Mouse (Mus musculus) cerebellum, adult 9-11 months (tissue): ENCODE data around the gene Cxadr.
A peak's percentile ranks its signal among the peaks of the same experiment; 100 is the strongest.
"Not testable (repeated sequence)": the region's sequence is repeated elsewhere in the genome, so short reads cannot be mapped to it uniquely, and the experiment has no call there.

Source experiments
- DNase-seq: peaks from one replicate; pipeline ENCODE4 v3.0.0; 2022

Gene Cxadr

GRCm38 (mm10) chr16:78307476-78308192 lies 6.3 kb downstream of the Cxadr start:
- no peak for DNase-seq

GRCm38 (mm10) chr16:78309258-78309657 lies 8.0 kb downstream of the Cxadr start:
- no peak for DNase-seq

GRCm38 (mm10) chr16:78313135-78313887 lies 12.0 kb downstream of the Cxadr start:
- DNase-seq, result no peak

- DNase-seq, result no peak
Measured at GRCm38 (mm10) chr16:78314026-78314425, 12.7 kb downstream of the Cxadr start.

DNA sequence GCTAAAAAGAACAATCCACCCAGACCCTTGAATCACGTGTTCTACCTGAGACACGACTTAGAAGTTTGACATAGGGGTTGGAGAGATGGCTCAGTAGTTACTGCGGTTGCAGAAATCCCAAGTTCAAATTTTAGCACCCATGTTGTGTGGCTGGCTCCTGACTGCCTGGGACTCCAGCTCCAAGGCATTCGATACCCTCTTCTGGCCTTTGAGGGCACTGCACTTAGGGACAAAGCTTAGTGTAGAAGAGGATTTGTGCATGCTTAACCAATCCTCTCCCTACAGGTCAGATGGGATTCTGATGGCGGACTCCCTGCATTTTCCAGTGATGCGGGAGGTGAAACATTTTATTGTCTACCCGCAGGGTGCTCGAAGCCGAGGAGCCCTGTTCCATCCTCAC lies 15.6 kb downstream of the Cxadr start:
- peak; percentile 25 for DNase-seq

GRCm38 (mm10) chr16:78317960-78318359 lies 16.7 kb downstream of the Cxadr start:
- no peak for DNase-seq

DNA sequence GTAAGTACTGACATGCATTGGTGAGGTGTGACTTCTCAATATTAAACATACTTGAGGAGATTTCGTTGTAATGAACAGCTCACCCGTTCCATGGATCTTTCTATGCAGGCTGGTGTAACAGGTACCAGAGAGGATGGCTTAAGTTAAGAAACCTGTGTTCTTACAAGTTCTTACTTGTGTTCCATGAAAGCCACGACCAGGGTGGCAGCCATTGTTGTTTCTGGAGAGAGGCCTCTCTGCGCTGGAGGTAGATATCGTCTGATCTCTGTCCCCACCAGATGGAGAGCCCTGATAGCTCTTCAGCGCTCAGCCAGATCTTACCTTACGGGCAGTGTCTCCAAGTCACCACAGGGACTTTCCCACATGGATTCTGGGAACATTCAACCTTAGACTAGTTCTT lies 18.4 kb downstream of the Cxadr start:
- DNase-seq, result no peak

DNA sequence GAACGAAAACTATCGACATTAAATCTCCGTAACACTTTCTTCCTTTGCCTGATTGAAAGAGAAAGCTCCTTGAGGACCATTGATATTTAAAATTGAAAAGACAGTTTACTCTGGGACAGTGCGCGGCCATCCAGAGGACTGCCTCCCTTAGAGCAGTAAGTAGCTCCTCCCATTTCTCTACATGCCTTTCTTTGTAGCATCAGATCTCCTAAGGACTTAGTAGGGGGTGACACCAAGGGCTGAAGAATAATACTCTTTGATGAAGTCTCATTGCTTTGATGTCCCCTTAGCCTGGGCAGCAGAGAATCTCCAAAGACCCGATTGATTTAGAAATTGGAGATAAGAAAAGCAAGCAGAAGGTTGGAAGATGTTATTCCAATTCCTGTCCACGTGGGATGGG lies 20.3 kb downstream of the Cxadr start:
- no peak for DNase-seq

GRCm38 (mm10) chr16:78322140-78322539 lies 20.9 kb downstream of the Cxadr start:
- DNase-seq, result no peak

DNA sequence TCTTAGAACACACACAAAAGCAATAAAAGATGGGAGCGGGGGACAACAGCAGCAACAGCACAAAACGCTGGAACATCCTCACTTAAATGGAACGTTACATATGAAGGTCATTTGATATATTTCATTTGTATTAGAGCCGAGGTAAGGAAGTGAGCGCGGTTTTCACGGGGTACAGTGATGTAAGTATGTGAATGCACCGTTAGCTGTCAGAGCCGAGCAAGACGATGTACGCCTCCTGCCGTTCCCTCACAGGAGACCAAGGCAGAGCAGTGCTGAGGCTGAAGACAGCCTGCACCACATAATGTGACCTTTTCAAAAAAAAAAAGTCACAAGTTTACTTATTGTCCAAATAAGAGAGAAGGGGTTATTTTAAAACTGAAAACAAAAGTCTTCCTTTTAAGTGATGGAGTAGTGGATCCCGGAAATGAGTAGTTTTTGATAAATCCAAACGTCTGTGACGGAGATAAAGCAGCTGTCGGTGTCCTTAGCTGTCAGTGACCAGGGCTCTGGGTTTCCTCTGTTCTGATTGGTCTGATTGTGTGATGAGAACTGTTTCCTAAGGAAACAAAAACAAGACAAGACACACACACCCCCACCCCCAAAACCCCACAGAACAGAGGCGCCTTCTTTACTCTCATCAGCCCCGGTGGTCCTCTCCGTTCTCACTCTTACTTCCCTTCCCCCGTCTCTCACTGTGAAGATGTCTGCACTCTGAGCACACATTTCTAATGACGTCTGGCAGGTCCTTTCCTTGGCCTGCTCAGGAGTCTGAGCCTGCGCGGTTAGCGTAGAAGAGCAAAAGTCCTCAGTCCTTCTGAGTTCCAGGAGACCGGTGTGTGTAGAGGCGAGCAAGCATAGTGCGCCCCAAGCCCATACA lies 24.9 kb downstream of the Cxadr start:
- DNase-seq, result no peak

- DNase-seq, result no peak
Measured at GRCm38 (mm10) chr16:78327562-78327961, 26.3 kb downstream of the Cxadr start.

DNA sequence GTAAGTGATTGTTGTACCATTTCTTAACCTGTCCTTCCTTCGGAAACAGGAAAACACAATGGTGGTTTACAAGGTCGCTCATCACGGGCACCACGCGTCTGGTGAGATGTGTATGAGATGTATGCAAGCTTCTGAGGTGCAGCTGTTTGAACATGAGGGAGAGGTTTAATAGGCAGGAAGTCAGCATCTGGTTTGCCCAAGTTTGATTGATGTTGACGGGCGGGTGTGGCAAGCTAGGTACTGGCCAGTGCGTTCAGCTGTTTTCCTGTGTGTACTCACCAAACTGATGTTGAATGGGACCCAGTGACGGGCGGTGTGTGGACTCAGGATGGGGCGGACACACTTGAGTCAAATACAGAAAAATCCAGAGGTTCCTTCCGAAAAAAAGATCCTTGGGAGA lies 26.7 kb downstream of the Cxadr start:
- DNase-seq, result no peak

GRCm38 (mm10) chr16:78337226-78337625 lies 35.9 kb downstream of the Cxadr start:
- DNase-seq, result no peak

GRCm38 (mm10) chr16:78341356-78341755 lies 40.1 kb downstream of the Cxadr start:
- DNase-seq, result no peak

DNA sequence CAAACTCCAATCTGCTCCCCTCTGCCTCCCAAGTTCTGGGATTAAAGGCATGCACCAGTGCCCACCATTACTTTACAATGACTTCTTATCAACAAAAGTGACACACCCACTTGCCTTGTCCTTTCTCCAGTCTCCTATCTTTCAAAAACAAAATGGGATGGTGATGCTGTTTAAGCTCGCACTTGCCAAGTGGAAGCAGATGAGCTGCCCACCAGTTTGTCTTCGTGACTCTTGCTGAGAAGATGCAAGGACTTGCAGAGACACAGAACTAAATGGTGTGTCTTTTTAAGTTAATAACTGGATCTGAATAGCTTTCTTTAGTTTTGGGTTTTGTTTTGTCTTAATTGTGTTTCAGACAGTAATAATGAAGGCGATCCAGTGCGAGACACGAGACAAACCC lies 41.5 kb downstream of the Cxadr start:
- DNase-seq, result no peak

DNA sequence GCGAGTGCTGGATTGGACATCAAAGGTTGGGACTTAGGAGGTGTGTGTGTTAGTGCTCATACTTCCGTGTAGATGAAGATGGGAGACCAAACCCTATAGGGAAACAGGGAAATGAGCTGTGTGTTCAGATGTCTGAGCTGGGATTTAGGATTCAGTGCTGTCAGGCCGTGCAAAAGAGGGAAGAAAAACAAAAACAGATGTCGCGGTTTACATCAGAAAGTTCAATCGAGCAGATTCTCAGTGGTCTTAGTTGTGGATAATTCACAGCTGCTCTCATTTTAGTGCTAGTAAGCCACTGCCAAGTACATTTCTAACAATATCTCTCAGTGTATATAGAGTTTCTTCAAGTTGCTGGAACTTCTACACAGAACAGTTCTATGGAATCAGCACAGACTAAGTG lies 42.5 kb downstream of the Cxadr start:
- DNase-seq, result no peak

GRCm38 (mm10) chr16:78346662-78347327 lies 45.5 kb downstream of the Cxadr start:
- no peak for DNase-seq

GRCm38 (mm10) chr16:78347328-78347926 lies 46.1 kb downstream of the Cxadr start:
- no peak for DNase-seq

- no peak for DNase-seq
Measured at GRCm38 (mm10) chr16:78357757-78358156, 56.5 kb downstream of the Cxadr start.

GRCm38 (mm10) chr16:78361466-78361865 lies 60.2 kb downstream of the Cxadr start:
- no peak for DNase-seq

DNA sequence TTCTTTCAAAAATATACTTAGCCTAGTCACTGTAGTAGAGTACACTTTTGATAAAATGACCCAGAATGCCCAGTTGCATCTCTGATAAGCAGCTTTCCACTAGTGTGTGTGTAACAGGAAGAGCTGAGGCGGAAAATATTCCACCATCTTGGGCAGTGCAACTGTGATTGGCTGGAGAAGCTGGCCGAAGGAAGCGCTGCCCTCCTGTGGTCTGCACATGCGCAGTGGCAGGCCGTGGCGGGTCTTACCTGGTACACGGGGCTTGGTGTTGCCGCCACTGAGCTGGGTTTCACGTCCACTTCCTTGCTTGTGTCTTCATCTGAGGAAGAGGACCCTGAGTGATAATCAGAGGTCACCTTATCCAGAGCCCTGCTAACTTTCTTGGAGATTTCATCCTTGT lies 63.3 kb downstream of the Cxadr start:
- not testable (repeated sequence) for DNase-seq

DNA sequence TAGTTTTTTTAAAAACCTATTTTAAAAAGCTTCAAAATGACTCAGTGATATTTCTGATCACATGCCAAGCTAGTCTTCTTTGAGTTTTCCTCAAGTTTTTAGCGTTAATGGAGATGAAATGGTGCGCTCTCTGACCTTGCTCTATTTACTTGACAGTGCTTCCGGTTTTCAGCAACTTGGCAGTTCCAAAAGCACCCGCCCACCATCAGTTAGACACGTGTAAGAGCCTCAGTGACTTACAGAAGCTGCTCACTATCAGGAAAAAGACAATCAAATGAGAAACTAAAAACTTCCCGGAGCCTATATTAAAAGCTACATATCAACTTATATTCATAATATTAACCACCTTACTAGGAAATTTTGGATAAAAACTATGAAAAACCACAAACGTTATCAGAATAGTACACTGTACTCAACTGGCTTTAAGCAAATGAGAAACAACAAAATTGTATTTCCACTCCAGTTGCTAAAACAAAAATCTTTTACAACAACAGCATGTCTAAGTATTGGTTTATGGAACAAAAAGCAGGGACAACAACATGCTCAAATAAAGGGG lies 70.3 kb downstream of the Cxadr start:
- no peak for DNase-seq
